Mouse (Mus musculus) small intestine, adult 2 months (tissue): ENCODE measurements around the gene Magi1.

Experiments used
- CTCF ChIP-seq: fragments of 200-500 bp; IDR thresholded peaks from 2 replicates; pipeline ENCODE4 v1.5.1; 2012; ENCODE audit warnings: low read depth, mild to moderate bottlenecking, control low read depth, inconsistent platforms, low read length, moderate library complexity, mixed read lengths; ENCODE audit not compliant: insufficient replicate concordance, insufficient read length; ENCODE audit errors: extremely low read depth
- POLR2A ChIP-seq: fragments of 200-500 bp; IDR thresholded peaks from 2 replicates; pipeline ENCODE4 v1.6.1; 2012; ENCODE audit warnings: low read depth, mild to moderate bottlenecking, control low read depth, inconsistent platforms, low read length, moderate library complexity

GRCm38 (mm10) chr6:94103581-94103980 lies 180.1 kb downstream of the Magi1 start:
- TF ChIP-seq POLR2A (no peak), CTCF (no peak)
